Mouse (Mus musculus): ENCODE measurements around the gene Cacnb2. TPM values are rescaled to one million over a fixed set of nuclear protein-coding genes. Genes with fewer than 3 reads are reported as not detected.

The Cacnb2 gene
- total RNA-seq (2022), result 1 to 10 TPM in 1 of 4 experiments, under 1 TPM in 3; 0.27 to 1.1 (median 0.55) TPM

- DNase-seq (ENCODE audit: low spot score in 2 of 2), result no peak
Measured at GRCm38 (mm10) chr2:14602788-14603187, at the start of gene Cacnb2. TSS of gene Cacnb2 (plus strand) at chr2:14603088.

GRCm38 (mm10) chr2:14568020-14568419 is 34.9 kb upstream of the Cacnb2 start:
- DNase-seq (ENCODE audit: low spot score in 2 of 2), result no peak

GRCm38 (mm10) chr2:14571300-14571699 is 31.6 kb upstream of the Cacnb2 start:
- no peak for DNase-seq (ENCODE audit: low spot score in 2 of 2)

- no peak for DNase-seq (ENCODE audit: low spot score in 2 of 2)
Measured at GRCm38 (mm10) chr2:14589541-14589940, 13.3 kb upstream of the Cacnb2 start.

GRCm38 (mm10) chr2:14597909-14598563 is 4.9 kb upstream of the Cacnb2 start:
- no peak for DNase-seq (ENCODE audit: low spot score in 2 of 2)

GRCm38 (mm10) chr2:14603784-14604781 is 1.2 kb downstream of the Cacnb2 start:
- peak in 1 of 2 experiments; percentile 8 for DNase-seq (ENCODE audit: low spot score in 2 of 2)

GRCm38 (mm10) chr2:14604791-14605190 is 1.9 kb downstream of the Cacnb2 start:
- no peak for DNase-seq (ENCODE audit: low spot score in 2 of 2)

GRCm38 (mm10) chr2:14605207-14605606 is 2.3 kb downstream of the Cacnb2 start:
- no peak for DNase-seq (ENCODE audit: low spot score in 2 of 2)

- no peak for DNase-seq (ENCODE audit: low spot score in 2 of 2)
Measured at GRCm38 (mm10) chr2:14608606-14609005, 5.7 kb downstream of the Cacnb2 start.

- no peak for DNase-seq (ENCODE audit: low spot score in 2 of 2)
Measured at GRCm38 (mm10) chr2:14612705-14613104, 9.8 kb downstream of the Cacnb2 start.

GRCm38 (mm10) chr2:14616361-14616760 is 13.5 kb downstream of the Cacnb2 start:
- DNase-seq (ENCODE audit: low spot score in 2 of 2), result no peak

- no peak for DNase-seq (ENCODE audit: low spot score in 2 of 2)
Measured at GRCm38 (mm10) chr2:14620120-14620853, 17.4 kb downstream of the Cacnb2 start.

- no peak for DNase-seq (ENCODE audit: low spot score in 2 of 2)
Measured at GRCm38 (mm10) chr2:14620891-14621290, 18.0 kb downstream of the Cacnb2 start.

GRCm38 (mm10) chr2:14623820-14624219 is 20.9 kb downstream of the Cacnb2 start:
- no peak for DNase-seq (ENCODE audit: low spot score in 2 of 2)

GRCm38 (mm10) chr2:14629814-14630492 is 27.1 kb downstream of the Cacnb2 start:
- no peak for DNase-seq (ENCODE audit: low spot score in 2 of 2)

- DNase-seq (ENCODE audit: low spot score in 2 of 2), result no peak
Measured at GRCm38 (mm10) chr2:14631590-14631989, 28.7 kb downstream of the Cacnb2 start.

GRCm38 (mm10) chr2:14633202-14633601 is 30.3 kb downstream of the Cacnb2 start:
- DNase-seq (ENCODE audit: low spot score in 2 of 2), result no peak

- no peak for DNase-seq (ENCODE audit: low spot score in 2 of 2)
Measured at GRCm38 (mm10) chr2:14639266-14639665, 36.4 kb downstream of the Cacnb2 start.

GRCm38 (mm10) chr2:14639877-14640276 is 37.0 kb downstream of the Cacnb2 start:
- no peak for DNase-seq (ENCODE audit: low spot score in 2 of 2)

- no peak for DNase-seq (ENCODE audit: low spot score in 2 of 2)
Measured at GRCm38 (mm10) chr2:14641040-14641439, 38.2 kb downstream of the Cacnb2 start.

GRCm38 (mm10) chr2:14651268-14651667 is 48.4 kb downstream of the Cacnb2 start:
- DNase-seq (ENCODE audit: low spot score in 2 of 2), result no peak
